Mouse (Mus musculus) mesoderm, embryonic 11.5 days (tissue): Measurements from ENCODE around the gene Ankrd45.
A peak's percentile ranks its signal among the peaks of the same experiment; 100 is the strongest.
"Not testable (repeated sequence)": the region's sequence is repeated elsewhere in the genome, so short reads cannot be mapped to it uniquely, and the experiment has no call there.

ENCODE experiments used
- DNase-seq: peaks from one replicate; pipeline ENCODE4 v3.0.0-alpha.2; 2012; ENCODE audit warnings: low read depth, low spot score

Gene Ankrd45

DNA sequence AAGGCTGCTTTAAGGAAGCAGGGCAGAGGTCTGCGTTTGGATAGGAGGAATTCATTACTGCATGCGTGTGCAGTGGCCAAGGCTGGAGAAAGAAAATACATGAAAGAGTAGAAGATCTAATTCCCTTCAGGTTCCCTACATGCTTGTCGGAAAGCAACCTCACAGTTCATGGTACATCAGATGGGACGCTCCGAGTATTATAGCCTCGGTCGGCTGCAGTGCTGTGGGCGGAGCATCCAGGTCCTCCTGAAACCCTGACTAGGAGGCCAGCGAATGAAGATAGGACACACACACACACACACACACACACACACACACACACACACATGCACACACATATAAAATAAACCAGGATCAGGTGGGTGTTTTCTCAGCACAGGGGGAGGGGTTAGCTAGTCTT is 41.2 kb downstream of the Ankrd45 start:
- DNase-seq, result no peak

DNA sequence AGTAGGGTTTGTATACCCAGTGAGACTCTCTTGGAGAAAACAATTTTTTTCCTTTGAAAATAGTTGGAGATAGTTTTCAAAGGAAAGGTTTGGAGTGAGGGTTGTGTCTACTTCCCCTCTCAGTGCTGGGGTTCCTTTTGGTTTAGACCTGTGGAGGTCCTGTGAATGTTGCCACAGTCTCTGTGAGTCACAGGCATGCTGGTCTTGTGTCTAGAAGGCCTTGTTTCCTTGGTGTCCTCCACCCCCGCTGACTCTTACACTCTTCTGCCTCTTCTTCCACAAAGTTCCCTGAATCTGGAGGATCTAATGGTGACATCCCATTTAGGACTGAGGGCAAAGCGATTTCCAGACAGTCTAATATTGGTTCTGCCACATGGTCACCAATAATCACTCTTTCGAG is 42.9 kb downstream of the Ankrd45 start:
- DNase-seq, result no peak

DNA sequence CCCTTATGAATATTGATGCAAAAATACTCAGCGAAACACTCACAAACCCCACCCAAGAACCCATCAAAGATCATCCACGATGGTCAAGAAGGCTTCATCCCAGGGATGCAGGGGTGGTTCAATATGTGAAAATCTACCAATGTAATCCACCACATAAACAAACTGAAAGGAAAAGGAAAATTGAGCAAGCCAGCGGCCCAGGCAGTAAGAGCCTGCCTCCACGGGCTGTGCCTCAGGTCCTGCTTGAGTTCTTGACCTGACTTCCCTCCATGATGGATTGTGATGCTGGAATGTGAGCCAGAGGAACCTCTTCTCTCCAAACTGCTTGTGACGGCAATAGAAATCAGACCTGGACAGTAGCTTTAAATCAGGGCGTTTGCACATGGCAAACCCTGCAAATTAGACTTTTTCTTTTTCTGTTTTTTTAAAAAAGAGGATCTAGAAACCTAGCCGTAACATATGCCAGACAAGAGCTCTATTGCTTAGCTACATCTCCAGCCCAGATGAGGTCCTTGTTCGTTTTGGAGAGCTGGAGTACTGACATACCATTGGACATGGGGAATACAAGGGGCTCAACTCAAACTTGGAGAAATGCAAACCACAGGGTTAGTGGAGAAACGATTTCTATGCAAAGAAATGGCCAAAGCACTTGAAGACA is 47.9 kb downstream of the Ankrd45 start:
- no peak for DNase-seq

DNA sequence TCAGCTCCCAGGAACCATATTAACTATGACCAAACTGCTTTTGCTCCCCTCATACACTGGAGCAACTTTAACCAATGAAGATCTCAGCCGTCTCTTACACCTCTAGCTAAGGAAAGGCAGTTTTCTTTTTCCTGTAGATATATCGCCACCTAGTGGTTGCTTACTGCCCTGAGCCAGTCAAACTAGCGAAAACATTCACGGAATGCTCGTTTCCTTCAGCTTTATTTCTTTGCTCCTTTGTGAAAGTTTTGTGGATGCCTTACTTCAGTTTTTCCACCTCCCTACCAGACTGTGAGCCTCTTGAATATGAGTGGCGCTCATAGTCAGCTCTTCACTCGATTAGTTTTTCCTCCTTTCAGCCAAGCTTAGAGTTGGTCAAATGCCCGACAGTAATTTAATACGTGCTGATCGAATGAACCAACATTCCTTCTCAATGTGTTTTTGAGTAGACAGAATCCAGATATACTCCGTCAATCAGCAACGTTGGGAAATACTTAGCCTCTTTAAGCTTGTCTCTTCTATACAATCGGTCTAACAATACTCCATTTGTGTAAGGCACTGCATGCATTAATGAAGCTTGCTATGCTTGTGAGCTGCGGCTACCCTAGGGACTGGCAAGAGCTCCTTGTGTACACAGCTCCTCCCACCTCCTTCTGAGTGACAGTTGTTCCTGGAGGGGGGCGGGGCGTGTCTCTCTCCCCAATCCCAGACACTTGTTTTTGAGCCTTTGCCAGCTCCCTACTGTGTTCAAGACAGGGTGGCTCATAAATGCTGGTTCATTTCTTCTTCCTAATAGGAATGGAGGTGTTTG is 53.3 kb downstream of the Ankrd45 start:
- DNase-seq, result peak; percentile 86

DNA sequence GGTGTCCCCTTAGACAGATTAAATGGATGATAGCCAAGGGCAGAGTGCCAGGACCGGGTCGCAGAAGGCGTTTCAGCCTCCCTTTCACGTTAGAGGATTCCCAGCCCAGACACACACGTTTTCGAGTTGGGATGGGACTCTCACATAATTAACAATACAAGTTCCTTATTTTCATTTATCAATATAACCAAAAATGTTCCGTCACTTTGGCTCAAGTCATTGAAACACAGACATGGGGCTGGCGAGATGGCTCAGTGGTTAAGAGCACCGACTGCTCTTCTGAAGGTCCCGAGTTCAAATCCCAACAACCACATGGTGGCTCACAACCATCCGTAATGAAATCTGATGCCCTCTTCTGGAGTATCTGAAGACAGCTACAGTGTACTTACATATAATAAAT is 53.9 kb downstream of the Ankrd45 start:
- DNase-seq, result not testable (repeated sequence)

DNA sequence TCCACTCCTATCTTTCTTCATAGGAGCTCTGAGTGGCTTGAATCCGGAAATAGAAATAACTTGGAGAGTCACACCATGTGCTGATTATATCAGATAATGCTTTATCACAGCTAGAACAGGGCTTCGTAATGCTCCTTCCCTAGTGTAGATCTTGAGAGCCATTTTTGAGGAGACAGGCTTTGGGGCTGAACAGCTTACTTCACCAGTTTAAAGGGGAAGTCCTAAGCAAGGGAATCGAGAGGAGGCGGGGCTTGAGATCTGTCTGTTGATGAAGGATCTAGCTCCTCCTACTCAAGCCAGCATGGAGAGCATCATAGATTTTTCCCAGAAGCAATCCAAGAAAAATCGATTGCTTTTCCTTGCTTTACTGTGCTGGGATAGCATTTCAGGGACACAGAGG is 57.4 kb downstream of the Ankrd45 start:
- DNase-seq, result no peak

DNA sequence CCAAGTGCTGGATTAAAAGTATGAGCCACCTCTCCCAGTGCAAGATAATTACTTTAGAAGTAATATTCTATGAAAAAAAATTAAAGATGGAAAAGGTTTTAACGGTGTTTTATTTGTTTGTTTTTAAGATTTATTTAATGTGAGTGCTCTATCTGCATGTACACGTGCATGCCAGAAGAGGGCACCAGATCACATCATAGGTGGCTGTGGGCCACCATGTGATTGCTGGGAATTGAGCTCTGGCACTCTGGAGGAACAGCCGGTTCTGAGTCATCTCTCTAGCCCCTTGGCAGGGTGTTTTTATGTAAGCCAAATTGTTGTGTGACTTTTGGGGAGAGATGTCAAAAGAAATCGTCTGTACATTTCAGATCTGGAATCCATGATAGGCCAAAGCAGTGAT is 72.0 kb downstream of the Ankrd45 start:
- DNase-seq, result peak; percentile 23

- DNase-seq, result no peak
Observed at GRCm38 (mm10) chr1:161219816-161220215, 77.3 kb downstream of the Ankrd45 start.
